Mouse (Mus musculus): ENCODE results near the gene Apba2. TPM values are rescaled to one million over a fixed set of nuclear protein-coding genes. Genes with fewer than 3 reads are reported as not detected.
A peak's percentile ranks its signal among the peaks of the same experiment; 100 is the strongest.

Apba2 gene
- polyA plus RNA-seq, 1 experiment from 2014 or later = 106 TPM

DNA sequence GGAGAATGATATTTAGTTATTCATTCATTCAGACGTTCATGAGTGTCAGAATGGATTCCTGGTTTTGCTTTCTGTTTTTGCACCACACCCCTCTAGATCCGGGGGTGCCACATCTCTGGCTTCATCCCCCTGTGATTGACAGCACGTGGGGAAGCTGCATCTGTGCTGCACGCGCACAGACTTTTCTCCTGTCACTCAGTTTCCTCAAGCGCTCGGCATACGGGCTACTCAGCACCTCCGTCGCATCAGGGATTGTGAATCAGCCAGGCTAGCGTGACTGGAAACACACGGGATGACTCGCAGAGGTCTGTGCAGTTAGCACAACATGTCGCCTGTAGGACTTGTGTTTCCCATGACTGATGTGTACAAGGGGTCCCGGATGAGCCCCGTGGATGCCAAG is 72.6 kb downstream of the Apba2 start:
- H3K27ac ChIP-seq = no peak overlapping the region
- H3K4me1 ChIP-seq = peaks cover 9% of the 10 kb centered on the region
- no peak overlapping the region for H3K4me2 ChIP-seq
- no peaks in the 10 kb centered on the region for H3K9me3 ChIP-seq
- no peaks in the 10 kb centered on the region for H3K27me3 ChIP-seq
- H3K9ac ChIP-seq = no peak overlapping the region
- 84% methylated on average over 16 of the region's 16 CpGs for WGBS
- peak; percentile 15; the same call in 1 of the 2 replicates for ATAC-seq (ENCODE audit: low FRiP score)
- no peak overlapping the region for H3K4me3 ChIP-seq (replicated peaks)
- H3K36me3 ChIP-seq (replicated peaks) = no peaks in the 10 kb centered on the region

DNA sequence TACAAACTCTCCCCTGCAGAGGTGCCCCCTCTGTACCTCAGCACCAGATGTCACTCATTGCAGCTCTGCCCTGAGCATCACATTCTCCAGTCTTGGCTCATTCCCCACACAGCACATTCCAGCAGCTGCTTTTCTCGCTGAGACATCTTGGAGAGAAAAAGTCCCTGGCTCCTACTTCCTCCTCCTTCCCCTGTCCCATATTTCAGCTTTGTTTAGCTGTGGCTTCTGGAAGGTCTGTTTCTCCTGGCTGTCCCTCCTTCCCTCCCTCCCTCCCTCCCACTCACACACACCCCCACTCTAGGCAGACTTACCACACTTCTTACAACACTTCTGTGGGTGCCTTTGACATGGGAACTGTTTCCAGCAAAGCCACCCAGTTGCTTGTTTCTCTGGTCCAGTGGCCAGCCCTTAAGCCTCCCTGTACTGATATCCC is 75.0 kb downstream of the Apba2 start:
- Histone ChIP-seq H3K4me3 (replicated peaks) (no peak overlapping the region), H3K27ac (no peak overlapping the region), H3K9ac (no peak overlapping the region), H3K4me1 (peaks cover 30% of the 10 kb centered on the region), H3K9me3 (no peaks in the 10 kb centered on the region), H3K27me3 (no peaks in the 10 kb centered on the region), H3K36me3 (replicated peaks) (no peaks in the 10 kb centered on the region), H3K4me2 (no peak overlapping the region)
- WGBS = 55% methylated on average over 1 of the region's 1 CpGs
- no peak for ATAC-seq (ENCODE audit: low FRiP score)

DNA sequence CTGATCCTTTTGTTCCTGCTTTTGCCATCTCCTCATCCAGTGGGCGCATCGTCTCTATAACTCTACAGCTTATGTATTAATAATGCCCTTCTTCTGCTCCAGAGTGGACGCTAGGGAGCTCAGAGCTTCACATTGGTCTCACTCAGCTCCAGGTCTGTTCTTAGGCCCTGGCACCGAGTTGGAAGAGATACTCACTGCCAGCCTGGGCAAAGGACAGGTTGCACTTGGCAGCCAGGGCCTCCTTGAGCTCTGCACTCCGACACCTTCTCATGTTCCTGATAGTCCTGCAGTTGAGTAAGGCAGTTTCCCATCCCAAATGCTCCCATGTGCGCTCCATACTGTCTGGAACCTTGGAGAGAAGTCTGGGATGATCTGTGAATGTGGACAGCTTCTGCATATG is 76.7 kb downstream of the Apba2 start:
- no peak overlapping the region for H3K27ac ChIP-seq
- no peak overlapping the region for H3K9ac ChIP-seq
- H3K9me3 ChIP-seq = no peaks in the 10 kb centered on the region
- H3K27me3 ChIP-seq = no peaks in the 10 kb centered on the region
- no peak for ATAC-seq (ENCODE audit: low FRiP score)
- H3K36me3 ChIP-seq (replicated peaks) = no peaks in the 10 kb centered on the region
- H3K4me1 ChIP-seq = peaks cover 37% of the 10 kb centered on the region
- H3K4me3 ChIP-seq (replicated peaks) = no peak overlapping the region
- 95% methylated on average over 6 of the region's 6 CpGs for WGBS
- no peak overlapping the region for H3K4me2 ChIP-seq

DNA sequence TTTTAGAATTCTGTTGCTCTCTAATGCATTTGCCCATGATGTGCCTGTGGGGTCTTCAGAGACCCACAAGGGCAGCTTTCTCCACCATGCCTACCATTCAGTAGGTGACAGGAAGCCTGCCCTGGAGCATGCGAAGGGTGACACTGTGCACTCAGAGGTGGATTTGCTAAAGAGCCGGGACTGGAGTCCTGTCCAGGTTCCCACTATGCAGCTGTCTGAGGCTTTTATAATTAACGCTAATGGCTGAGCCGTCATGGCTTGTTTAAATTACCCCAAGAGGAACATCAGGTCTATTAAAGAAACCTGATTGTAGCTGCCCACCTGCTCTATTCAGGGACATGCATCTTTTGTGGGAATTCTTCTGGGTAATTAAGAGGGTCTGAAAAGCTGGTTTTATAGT is 78.4 kb downstream of the Apba2 start:
- no peak overlapping the region for H3K4me2 ChIP-seq
- ATAC-seq (ENCODE audit: low FRiP score) = peak; percentile 82
- H3K27me3 ChIP-seq = no peaks in the 10 kb centered on the region
- WGBS = 14% methylated on average over 4 of the region's 4 CpGs
- no peak overlapping the region for H3K4me3 ChIP-seq (replicated peaks)
- H3K36me3 ChIP-seq (replicated peaks) = no peaks in the 10 kb centered on the region
- H3K27ac ChIP-seq = peak overlapping the region; percentile 72
- H3K4me1 ChIP-seq = peaks cover 35% of the 10 kb centered on the region
- H3K9ac ChIP-seq = no peak overlapping the region
- no peaks in the 10 kb centered on the region for H3K9me3 ChIP-seq

DNA sequence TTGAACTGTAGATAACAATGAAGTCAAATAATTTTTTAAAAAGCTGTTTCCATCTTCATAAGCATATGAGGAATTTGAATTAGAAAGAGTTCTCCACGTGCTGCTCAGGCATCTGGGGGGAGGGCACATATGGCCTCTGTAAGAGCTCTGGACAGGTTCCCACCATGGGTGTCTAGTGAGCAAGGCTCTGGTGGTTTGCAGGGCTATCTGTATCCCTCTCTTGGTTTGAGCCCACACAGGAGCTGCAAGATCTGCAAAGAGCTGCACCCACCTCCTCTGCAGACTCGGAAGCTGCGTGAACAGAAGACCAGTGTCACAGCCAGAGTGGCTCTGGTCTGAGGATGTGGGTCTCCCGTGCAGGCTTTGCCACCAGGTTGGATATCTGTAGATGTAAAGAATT is 78.8 kb downstream of the Apba2 start:
- Histone ChIP-seq H3K9ac (no peak overlapping the region), H3K4me2 (no peak overlapping the region), H3K9me3 (no peaks in the 10 kb centered on the region), H3K27ac (peak overlapping the region; percentile 72), H3K4me1 (peaks cover 35% of the 10 kb centered on the region), H3K4me3 (replicated peaks) (no peak overlapping the region), H3K36me3 (replicated peaks) (no peaks in the 10 kb centered on the region), H3K27me3 (no peaks in the 10 kb centered on the region)
- WGBS = 38% methylated on average over 4 of the region's 4 CpGs
- peak; percentile 60 for ATAC-seq (ENCODE audit: low FRiP score)

DNA sequence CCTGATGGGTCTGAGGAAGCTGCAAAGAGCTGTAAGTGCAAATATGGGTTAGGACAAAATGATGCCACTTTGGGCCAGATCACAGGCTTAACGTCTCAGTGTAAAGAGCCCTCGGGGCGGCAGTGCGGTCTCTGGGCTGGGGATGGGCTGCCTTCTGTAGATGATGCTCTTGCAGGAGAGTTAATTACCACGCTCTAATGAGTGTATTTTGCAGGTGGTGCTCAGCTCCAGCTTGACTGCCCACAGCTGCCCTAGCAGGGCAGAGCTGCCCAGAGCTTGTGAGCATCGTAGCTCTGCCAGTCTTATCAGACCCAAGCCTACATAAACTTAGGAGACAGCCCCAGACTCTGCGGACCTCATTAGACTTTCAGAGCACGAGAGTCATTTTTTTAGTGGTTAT is 80.9 kb downstream of the Apba2 start:
- Histone ChIP-seq H3K27ac (no peak overlapping the region; the same call in 1 of the 2 replicates), H3K4me2 (no peak overlapping the region), H3K27me3 (no peaks in the 10 kb centered on the region), H3K4me3 (replicated peaks) (no peak overlapping the region), H3K4me1 (peaks cover 35% of the 10 kb centered on the region), H3K9ac (no peak overlapping the region), H3K9me3 (no peaks in the 10 kb centered on the region), H3K36me3 (replicated peaks) (no peaks in the 10 kb centered on the region)
- no peak for ATAC-seq (ENCODE audit: low FRiP score)
- WGBS = 62% methylated on average over 8 of the region's 8 CpGs

DNA sequence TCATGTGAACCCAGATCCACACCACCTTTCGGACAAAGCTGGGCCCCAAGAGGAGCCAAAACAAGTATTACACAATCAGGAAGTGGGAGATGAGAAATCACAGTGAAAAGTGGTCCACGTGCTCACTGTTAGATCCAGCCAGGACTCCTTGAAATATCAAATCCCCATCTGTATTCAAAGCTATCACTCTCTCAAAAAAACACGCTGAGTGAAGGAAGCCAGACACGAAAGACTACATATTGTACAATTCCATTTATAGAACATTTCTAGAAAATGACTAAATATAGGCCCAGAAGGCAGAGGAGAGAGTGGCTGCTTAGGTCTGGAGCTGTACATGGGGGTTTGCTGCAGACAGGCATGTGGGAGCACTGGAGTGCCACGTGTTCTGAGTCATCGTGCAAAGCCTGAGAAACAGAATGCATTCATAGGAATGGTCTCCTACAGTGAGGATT is 82.2 kb downstream of the Apba2 start:
- H3K4me1 ChIP-seq = peaks cover 39% of the 10 kb centered on the region
- H3K9ac ChIP-seq = no peak overlapping the region
- no peaks in the 10 kb centered on the region for H3K27me3 ChIP-seq
- ATAC-seq (ENCODE audit: low FRiP score) = no peak
- no peaks in the 10 kb centered on the region for H3K9me3 ChIP-seq
- H3K4me3 ChIP-seq (replicated peaks) = no peak overlapping the region
- WGBS = 94% methylated on average over 6 of the region's 6 CpGs
- H3K36me3 ChIP-seq (replicated peaks) = no peaks in the 10 kb centered on the region
- no peak overlapping the region for H3K4me2 ChIP-seq
- H3K27ac ChIP-seq = no peak overlapping the region

DNA sequence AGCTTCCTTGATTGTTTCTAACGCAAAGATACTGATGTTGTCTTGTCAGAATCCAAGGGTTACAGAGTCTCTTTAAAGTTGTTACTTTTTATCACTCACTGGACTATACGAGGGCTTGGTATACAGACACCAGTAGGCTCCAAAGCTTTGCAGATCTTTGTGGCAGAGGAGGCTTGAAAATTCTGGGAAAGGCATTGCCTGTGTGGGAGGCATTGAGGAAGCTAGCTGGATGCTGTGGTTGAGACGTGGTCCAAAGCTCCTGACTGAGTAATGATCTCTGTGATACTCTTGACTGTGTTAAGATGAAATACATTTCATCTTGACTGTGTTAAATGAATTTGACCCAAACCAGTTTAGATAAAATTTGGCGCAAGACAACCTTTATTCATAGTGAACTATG is 84.6 kb downstream of the Apba2 start:
- Histone ChIP-seq H3K4me1 (peaks cover 17% of the 10 kb centered on the region), H3K9ac (no peak overlapping the region), H3K27me3 (no peaks in the 10 kb centered on the region), H3K4me2 (no peak overlapping the region), H3K36me3 (replicated peaks) (no peaks in the 10 kb centered on the region), H3K9me3 (no peaks in the 10 kb centered on the region), H3K4me3 (replicated peaks) (no peak overlapping the region), H3K27ac (no peak overlapping the region)
- WGBS = 91% methylated on average over 4 of the region's 4 CpGs
- no peak for ATAC-seq (ENCODE audit: low FRiP score)

DNA sequence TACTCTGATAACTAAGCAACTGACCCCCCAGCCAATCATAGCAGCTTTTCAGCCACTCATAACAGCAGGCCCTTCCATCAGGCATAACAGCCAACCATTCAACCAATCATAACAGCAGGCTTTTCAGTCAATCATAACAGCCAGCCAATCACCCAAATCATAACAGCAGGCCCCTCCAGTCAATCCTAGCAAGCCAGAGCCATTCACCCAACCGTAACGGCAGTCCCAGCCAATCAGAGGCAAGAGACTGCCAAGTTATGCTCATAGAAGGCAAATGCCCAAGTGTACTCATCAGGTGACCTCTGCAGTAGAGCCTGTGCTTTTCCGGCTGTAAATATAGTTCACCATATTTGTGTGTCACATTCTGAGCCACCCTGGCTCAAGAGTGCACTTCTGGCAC is 85.1 kb downstream of the Apba2 start:
- no peak overlapping the region for H3K4me2 ChIP-seq
- peaks cover 15% of the 10 kb centered on the region for H3K4me1 ChIP-seq
- no peak for ATAC-seq (ENCODE audit: low FRiP score)
- no peaks in the 10 kb centered on the region for H3K36me3 ChIP-seq (replicated peaks)
- 97% methylated on average over 3 of the region's 3 CpGs for WGBS
- H3K27ac ChIP-seq = no peak overlapping the region
- no peak overlapping the region for H3K9ac ChIP-seq
- no peak overlapping the region for H3K4me3 ChIP-seq (replicated peaks)
- H3K9me3 ChIP-seq = no peaks in the 10 kb centered on the region
- no peaks in the 10 kb centered on the region for H3K27me3 ChIP-seq

DNA sequence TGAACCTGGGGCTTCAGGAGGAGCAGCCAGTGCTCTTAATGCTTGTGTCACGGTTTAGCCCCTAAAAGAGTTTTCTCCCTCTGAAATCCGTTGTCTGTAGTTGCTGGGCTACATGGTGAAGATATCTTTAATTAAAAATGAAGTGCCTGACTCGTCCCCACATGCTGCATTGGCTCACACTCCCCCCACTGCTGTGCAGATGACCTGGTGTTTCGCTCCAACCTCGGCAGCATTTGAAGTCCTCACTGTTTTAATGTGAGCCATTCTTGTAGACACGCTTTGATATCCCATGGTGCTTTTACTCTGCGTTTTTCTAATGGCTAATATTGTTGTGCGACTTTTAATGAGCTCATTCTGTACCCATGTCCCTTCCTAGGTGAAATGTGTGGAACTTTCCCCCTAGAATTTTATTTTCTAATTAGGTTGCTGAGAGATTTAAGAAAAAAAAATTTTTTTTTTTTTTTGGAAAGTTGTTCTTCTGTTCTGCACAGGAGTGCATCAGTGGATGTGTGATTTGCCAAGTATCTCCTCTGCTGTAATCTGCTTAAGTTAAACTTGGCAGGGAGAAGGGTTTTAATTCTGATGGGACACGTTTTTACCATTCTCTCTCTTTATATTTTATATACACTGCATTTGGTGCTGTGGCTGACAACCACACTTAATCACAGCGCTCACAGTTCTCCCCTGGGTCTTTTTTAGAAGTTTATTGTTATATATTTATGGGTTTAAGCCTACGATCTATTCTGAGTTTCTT is 87.3 kb downstream of the Apba2 start:
- Histone ChIP-seq H3K4me1 (peaks cover 4% of the 10 kb centered on the region; the same call in 1 of the 2 replicates), H3K27ac (no peak overlapping the region), H3K9me3 (no peaks in the 10 kb centered on the region), H3K27me3 (no peaks in the 10 kb centered on the region), H3K36me3 (replicated peaks) (no peaks in the 10 kb centered on the region), H3K9ac (no peak overlapping the region), H3K4me3 (replicated peaks) (no peak overlapping the region), H3K4me2 (no peak overlapping the region)
- 61% methylated on average over 11 of the region's 11 CpGs for WGBS
- no peak; the same call in 1 of the 2 replicates for ATAC-seq (ENCODE audit: low FRiP score)

DNA sequence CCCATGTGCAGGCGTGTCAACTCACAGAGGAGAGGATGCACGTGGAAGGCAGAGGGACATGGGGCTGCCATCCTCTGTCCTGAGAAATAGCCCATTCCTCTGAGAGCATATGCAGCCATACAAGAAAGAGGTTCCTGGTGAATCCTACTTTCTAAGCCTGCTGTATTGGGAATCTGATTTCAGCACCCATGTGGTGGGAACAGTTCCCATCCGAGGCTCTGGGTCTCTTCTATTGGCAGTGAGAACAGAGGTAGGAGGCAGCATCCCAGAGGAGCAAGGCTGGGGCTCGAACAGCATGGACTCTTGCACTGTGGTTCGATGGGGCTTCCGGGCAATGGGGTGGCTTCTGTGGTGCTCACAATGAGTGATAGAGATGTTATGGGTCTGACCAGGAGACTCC is 93.8 kb downstream of the Apba2 start:
- Histone ChIP-seq H3K9me3 (no peaks in the 10 kb centered on the region), H3K36me3 (replicated peaks) (no peaks in the 10 kb centered on the region), H3K4me3 (replicated peaks) (no peak overlapping the region), H3K9ac (no peak overlapping the region), H3K4me2 (no peak overlapping the region), H3K27ac (no peak overlapping the region), H3K4me1 (peaks cover 4% of the 10 kb centered on the region; the same call in 1 of the 2 replicates), H3K27me3 (no peaks in the 10 kb centered on the region)
- no peak for ATAC-seq (ENCODE audit: low FRiP score)
- 80% methylated on average over 6 of the region's 6 CpGs for WGBS

DNA sequence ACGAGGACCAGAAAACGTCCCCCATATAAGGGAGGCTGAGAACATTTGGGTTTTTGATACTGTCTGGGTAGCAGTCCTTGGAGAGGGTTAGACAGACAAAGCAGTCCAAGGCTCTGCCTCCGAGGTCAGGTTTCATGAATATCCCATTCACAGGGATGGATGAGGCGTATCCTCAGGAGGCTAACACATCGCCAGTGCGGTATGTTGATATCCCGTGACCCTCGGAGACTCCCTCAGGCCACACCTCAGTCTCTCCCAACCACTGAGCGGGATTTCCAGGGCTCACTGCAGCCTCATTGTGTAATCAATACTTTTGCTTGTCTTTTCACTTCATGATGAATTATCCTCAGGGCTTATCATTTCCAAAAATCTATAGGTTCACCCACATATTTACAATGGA is 95.1 kb downstream of the Apba2 start:
- ATAC-seq (ENCODE audit: low FRiP score) = no peak
- 88% methylated on average over 9 of the region's 9 CpGs for WGBS

DNA sequence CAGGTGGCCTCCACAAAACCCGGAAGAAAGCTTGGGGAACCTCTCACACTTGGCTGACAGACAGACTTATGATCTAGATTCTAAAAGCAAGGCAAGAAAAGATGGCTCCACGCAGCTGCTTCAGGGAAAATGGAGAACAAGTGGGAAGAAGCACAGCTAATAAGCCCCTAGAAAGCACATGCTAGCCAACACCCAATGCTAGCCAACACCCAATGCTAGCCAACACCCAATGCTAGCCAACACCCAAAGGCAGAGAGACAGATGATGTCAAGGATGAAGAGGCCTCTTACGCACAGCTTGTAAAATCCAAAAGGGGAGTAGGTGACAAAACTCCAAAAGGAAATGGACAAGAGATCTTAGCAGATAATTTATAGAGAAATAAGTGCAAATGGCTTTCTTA is 108.4 kb downstream of the Apba2 start:
- H3K27ac ChIP-seq = no peak overlapping the region
- no peak for ATAC-seq (ENCODE audit: low FRiP score)
- H3K9me3 ChIP-seq = no peaks in the 10 kb centered on the region
- no peaks in the 10 kb centered on the region for H3K4me1 ChIP-seq
- no peak overlapping the region for H3K9ac ChIP-seq
- no peaks in the 10 kb centered on the region for H3K27me3 ChIP-seq
- H3K4me3 ChIP-seq (replicated peaks) = no peak overlapping the region
- H3K36me3 ChIP-seq (replicated peaks) = no peaks in the 10 kb centered on the region
- H3K4me2 ChIP-seq = no peak overlapping the region
- 90% methylated on average over 3 of the region's 3 CpGs for WGBS

More for the DNA sequence above, 95.1 kb downstream of the Apba2 start:
- Histone ChIP-seq H3K27ac (no peak overlapping the region), H3K9ac (no peak overlapping the region), H3K9me3 (no peaks in the 10 kb centered on the region), H3K4me2 (no peak overlapping the region), H3K4me3 (replicated peaks) (no peak overlapping the region), H3K36me3 (replicated peaks) (no peaks in the 10 kb centered on the region), H3K27me3 (no peaks in the 10 kb centered on the region), H3K4me1 (peaks cover 4% of the 10 kb centered on the region; the same call in 1 of the 2 replicates)
